Mouse (Mus musculus) heart, embryonic 16.5 days (tissue): ENCODE measurements around the gene Acp7. TPM values are rescaled to one million over a fixed set of nuclear protein-coding genes. Genes with fewer than 3 reads are reported as not detected.
"Not testable (repeated sequence)": the region's sequence is repeated elsewhere in the genome, so short reads cannot be mapped to it uniquely, and the experiment has no call there.

Experiments used
- ATAC-seq: fragments of 200-750 bp; cut with Nextera tagmentation; replicated peaks from 2 replicates; pipeline ENCODE4 v1.8.0; 2017; ENCODE audit warnings: moderate number of reproducible peaks; ENCODE audit not compliant: insufficient read depth, low FRiP score; ENCODE audit errors: extremely low read depth
- H3K27ac ChIP-seq: fragments of 300-500 bp; sonication (generic); 2 replicates; pipeline ENCODE4 v1.5.1; 2014; ENCODE audit warnings: mild to moderate bottlenecking, low read length, control low read depth, moderate library complexity
- H3K27me3 ChIP-seq: fragments of 300-500 bp; sonication (generic); 2 replicates; pipeline ENCODE4 v1.6.1; 2014; ENCODE audit warnings: low read length, mixed read lengths; ENCODE audit not compliant: control insufficient read depth, insufficient read depth
- H3K36me3 ChIP-seq: fragments of 300-500 bp; sonication (generic); 2 replicates; pipeline ENCODE4 v1.6.1; 2014; ENCODE audit not compliant: control insufficient read depth, insufficient read depth
- H3K4me1 ChIP-seq: fragments of 300-500 bp; sonication (generic); 2 replicates; pipeline ENCODE4 v1.6.1; 2014; ENCODE audit warnings: low read length, mixed read lengths; ENCODE audit not compliant: control insufficient read depth, insufficient read depth
- H3K4me2 ChIP-seq: fragments of 300-500 bp; sonication (generic); 2 replicates; pipeline ENCODE4 v1.6.1; 2014; ENCODE audit warnings: low read depth, mild to moderate bottlenecking, control low read depth, low read length
- H3K4me3 ChIP-seq: fragments of 300-500 bp; sonication (generic); 2 replicates; pipeline ENCODE4 v1.5.1; 2014; ENCODE audit warnings: mild to moderate bottlenecking, control low read depth, low read length
- H3K9ac ChIP-seq: fragments of 300-500 bp; sonication (generic); 2 replicates; pipeline ENCODE4 v1.6.1; 2014; ENCODE audit warnings: low read length, control low read depth
- H3K9me3 ChIP-seq: fragments of 300-500 bp; sonication (generic); replicated peaks from 2 replicates; pipeline ENCODE4 v1.6.1; 2016; ENCODE audit warnings: low read length; ENCODE audit not compliant: control insufficient read depth
- WGBS: fragments of 180-500 bp; shearing (Covaris S2); extraction: QIAGEN DNeasy Blood & Tissue Kit; methylation state at CpG from one replicate; pipeline ENCODE4 v1.1.7; 2014; 5-methylcytosine and 5-hydroxymethylcytosine counted together
- polyA plus RNA-seq: library from polyadenylated mRNA; unstranded; fragments of >200 nt; fragmentation: Nextera tagmentation; extraction: Ambion mirVana; gene quantifications from 2 replicates; pipeline ENCODE4 v1.2.1, GENCODE M21; 2015

Gene Acp7
- not detected in 2 replicates for polyA plus RNA-seq

DNA sequence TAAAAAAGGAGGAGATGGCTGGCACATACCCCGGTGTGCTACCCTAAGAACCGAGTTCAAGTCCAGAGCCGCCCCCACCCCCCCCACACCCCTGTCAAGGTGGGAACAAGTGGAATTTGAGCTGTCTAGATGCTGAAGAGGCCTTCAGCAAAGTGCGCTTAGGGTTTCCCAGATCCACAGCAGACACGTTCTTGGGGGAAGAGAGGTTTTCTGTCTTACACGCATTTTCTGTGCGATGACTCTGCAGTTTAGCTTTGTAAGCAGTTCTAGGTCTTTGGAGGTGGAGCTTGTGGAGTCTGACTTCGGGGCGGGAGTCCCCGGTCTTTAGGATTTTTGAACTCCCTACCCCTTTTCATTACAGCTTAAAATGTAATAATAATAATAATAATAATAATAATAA, at the start of gene Acp7:
Acp7 (minus strand) TSS at position 260 of the 400 bp plus-strand sequence.
- ATAC-seq: no peak
- H3K27me3 ChIP-seq: peaks cover 42% of the 10 kb centered on the region
- H3K36me3 ChIP-seq: no peaks in the 10 kb centered on the region
- peaks cover 3% of the 10 kb centered on the region; the same call in 1 of the 2 replicates for H3K9me3 ChIP-seq
- H3K4me1 ChIP-seq: no peaks in the 10 kb centered on the region
- H3K27ac ChIP-seq: no peak within 1 kb of the TSS
- no peak within 1 kb of the TSS for H3K9ac ChIP-seq
- WGBS: 26% methylated on average over 10 of the region's 10 CpGs
- no peak within 1 kb of the TSS for H3K4me3 ChIP-seq
- H3K4me2 ChIP-seq: no peak within 1 kb of the TSS

DNA sequence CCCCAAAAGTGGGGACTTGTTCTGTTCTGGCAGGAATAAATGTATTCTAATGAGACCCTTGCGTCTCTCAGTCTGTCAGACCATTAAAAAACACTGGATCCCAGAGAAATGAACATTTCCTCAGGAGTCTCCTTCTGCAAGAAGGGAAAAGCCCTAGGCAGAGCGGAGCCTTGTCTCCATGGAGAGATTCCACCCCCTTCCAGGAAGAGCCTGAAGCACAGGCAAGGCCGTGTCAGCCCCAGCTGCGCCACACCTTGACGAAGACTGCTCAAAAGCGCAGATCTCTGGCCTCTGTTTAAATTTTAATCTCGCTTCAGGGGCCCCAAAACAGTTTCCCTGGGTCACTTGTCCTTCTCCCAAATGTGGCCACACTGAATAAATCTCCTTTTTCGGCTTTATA, 46.5 kb upstream of the Acp7 start:
- no peaks in the 10 kb centered on the region for H3K9me3 ChIP-seq
- H3K9ac ChIP-seq: no peak overlapping the region
- H3K4me1 ChIP-seq: 0 out of 2 replicates have a peak, but pooled peaks cover 2% of the 10 kb centered on the region
- H3K27me3 ChIP-seq: no peaks in the 10 kb centered on the region
- no peak for ATAC-seq
- WGBS: 89% methylated on average over 8 of the region's 8 CpGs
- no peaks in the 10 kb centered on the region for H3K36me3 ChIP-seq
- H3K4me2 ChIP-seq: no peak overlapping the region
- H3K27ac ChIP-seq: no peak overlapping the region
- H3K4me3 ChIP-seq: no peak overlapping the region

DNA sequence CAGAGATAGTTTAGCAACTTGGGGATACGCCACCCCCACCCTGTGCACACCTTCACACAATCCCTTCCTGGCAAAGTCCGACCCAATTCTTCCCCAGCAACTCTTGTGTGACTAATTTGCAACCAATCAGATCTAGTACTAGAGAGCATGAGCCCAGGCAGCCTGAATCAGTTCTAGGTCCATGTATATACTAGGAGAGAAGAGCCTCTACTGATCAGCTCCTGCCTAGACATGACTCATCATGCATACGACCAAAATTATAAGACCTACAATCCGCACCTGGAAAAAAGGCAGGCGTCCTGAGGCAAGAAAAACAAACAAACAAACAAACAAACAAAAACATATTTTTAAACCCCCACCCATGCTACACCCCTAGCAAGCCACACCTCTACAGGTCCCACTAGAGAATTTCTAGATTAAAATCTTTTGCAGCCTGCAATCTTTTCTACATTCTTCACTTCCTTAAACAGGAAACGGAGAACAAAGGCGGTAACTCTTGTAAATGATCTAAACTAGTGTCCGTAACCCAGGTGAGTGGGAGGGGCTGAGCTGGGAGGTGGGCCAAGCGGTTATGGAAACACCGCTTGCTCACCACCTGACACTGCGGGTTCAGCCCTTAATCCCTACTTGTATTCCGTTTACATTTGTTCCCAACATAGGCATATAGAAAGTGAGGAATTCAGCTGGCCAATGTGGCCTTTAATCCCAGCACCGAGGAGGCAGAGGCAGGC, 45.8 kb upstream of the Acp7 start:
- H3K27ac ChIP-seq: no peak overlapping the region
- H3K9me3 ChIP-seq: no peaks in the 10 kb centered on the region
- H3K36me3 ChIP-seq: no peaks in the 10 kb centered on the region
- ATAC-seq: no peak
- H3K9ac ChIP-seq: no peak overlapping the region
- WGBS: 76% methylated on average over 13 of the region's 13 CpGs
- no peaks in the 10 kb centered on the region for H3K27me3 ChIP-seq
- no peak overlapping the region for H3K4me3 ChIP-seq
- 0 out of 2 replicates have a peak, but pooled peaks cover 2% of the 10 kb centered on the region for H3K4me1 ChIP-seq
- H3K4me2 ChIP-seq: no peak overlapping the region

DNA sequence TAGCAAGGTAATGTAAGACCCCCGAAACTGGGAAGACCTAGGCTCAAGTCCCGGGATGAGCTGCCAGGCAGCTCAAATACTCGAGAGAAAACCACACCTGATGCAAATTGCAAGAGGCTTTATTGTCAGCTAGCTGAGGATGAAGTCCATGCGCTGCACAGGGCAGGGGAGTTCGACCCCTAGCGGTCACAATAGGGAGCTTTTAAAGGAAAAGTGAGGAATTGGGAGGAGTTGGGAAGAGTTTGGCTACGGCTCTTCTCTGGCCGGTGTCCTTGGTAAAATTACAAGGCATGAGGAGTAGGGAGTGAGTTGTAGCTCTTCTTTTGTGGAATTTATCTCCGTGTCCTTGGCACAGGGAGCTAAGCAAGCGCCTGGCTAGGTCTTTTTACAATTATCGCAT, 44.6 kb upstream of the Acp7 start:
- no peaks in the 10 kb centered on the region for H3K9me3 ChIP-seq
- no peak overlapping the region for H3K27ac ChIP-seq
- no peak for ATAC-seq
- WGBS: 43% methylated on average over 11 of the region's 11 CpGs
- no peak overlapping the region for H3K4me3 ChIP-seq
- 0 out of 2 replicates have a peak, but pooled peaks cover 2% of the 10 kb centered on the region for H3K4me1 ChIP-seq
- no peak overlapping the region for H3K4me2 ChIP-seq
- H3K27me3 ChIP-seq: no peaks in the 10 kb centered on the region
- H3K36me3 ChIP-seq: no peaks in the 10 kb centered on the region
- H3K9ac ChIP-seq: no peak overlapping the region

DNA sequence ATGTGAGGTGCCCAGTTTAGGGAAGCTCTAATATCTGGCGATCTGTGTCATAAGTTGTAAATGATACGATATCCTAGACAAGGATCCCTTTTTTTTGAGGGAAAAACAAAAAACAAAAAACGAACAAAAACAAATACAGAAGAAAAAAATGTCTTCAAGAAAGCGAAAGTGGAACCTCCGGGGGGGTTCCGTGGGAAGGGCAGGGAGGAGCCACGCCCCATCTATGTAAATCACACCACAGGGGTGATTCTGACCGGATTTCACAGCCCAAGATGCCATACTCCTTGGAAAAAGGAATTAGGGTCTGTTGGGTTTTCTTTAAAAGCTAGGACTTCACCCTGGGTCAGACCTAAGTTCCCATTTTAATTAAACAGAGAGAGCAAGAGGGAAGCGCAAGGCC, 43.9 kb upstream of the Acp7 start:
- Histone ChIP-seq H3K4me1 (0 out of 2 replicates have a peak, but pooled peaks cover 2% of the 10 kb centered on the region), H3K36me3 (no peaks in the 10 kb centered on the region), H3K27me3 (no peaks in the 10 kb centered on the region), H3K9me3 (no peaks in the 10 kb centered on the region), H3K27ac (no peak overlapping the region), H3K9ac (no peak overlapping the region), H3K4me3 (no peak overlapping the region), H3K4me2 (no peak overlapping the region)
- no peak for ATAC-seq
- WGBS: 69% methylated on average over 9 of the region's 9 CpGs

DNA sequence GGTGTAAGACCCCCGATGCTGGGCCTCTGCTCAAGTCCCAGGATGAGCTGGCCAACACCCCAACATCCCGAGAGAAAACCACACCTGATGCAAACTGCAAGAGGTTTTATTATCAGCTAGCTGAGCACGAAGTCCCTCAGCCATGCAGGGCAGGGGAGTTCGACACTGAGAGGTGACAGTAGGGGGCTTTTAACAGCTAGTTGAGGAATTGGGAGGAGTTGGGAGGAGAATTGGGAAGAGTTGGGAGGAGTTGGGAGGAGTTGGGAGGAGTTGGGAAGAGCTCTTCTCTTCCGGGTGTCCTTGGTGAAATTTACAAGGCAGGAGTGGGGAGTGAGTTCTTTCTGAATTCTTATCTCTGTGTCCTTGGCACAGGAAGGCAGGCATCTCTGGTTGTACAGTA, 41.7 kb upstream of the Acp7 start:
- H3K9me3 ChIP-seq, H3K4me3 ChIP-seq, ATAC-seq, H3K9ac ChIP-seq, H3K27me3 ChIP-seq, H3K27ac ChIP-seq, H3K4me1 ChIP-seq, H3K4me2 ChIP-seq, H3K36me3 ChIP-seq: not testable (repeated sequence)
- 55% methylated on average over 5 of the region's 5 CpGs for WGBS

DNA sequence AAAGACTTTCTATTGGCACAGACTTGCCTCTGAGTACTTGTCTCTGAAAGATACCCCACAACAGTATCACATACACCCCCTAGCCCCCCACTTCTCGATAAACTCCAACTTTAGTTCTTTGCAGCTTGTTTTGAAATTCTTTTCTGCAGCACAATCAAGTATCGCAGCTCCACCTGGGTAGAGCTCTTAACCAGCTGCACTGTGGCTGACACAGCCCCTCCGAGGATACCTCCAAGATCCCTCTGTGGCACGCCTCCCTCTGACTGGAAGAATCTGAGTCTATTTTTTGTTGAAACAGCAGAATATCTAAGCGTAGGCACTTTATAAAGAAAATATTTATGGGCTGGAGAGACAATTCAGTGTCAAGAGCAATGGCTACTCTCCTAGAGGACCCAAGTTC, 41.1 kb upstream of the Acp7 start:
- ATAC-seq: no peak
- H3K9me3 ChIP-seq: no peaks in the 10 kb centered on the region
- no peaks in the 10 kb centered on the region for H3K27me3 ChIP-seq
- H3K27ac ChIP-seq: no peak overlapping the region
- no peak overlapping the region for H3K4me3 ChIP-seq
- H3K36me3 ChIP-seq: no peaks in the 10 kb centered on the region
- WGBS: 85% methylated on average over 5 of the region's 5 CpGs
- no peak overlapping the region for H3K4me2 ChIP-seq
- H3K4me1 ChIP-seq: no peaks in the 10 kb centered on the region
- H3K9ac ChIP-seq: no peak overlapping the region

DNA sequence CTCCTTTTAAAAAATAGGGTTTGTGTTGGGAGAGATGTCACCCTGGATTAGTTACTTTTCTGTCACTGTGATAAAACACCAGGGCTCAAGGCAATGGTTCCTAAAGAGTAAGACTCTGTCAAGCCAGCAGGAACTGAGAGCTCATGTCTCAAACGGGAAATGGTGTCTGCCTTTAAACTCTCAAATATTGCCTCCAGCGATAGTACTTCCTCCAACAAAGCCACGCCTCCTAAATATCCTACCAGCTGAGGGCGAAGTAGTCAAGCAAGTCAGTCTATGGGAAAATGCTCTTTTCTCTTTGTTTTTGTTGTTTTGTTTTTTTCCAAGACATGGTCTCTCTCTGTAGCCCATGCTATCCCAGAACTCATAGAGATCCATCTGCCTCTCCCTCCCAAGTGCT, 40.0 kb upstream of the Acp7 start:
- H3K4me1 ChIP-seq: no peaks in the 10 kb centered on the region
- no peaks in the 10 kb centered on the region for H3K36me3 ChIP-seq
- H3K9me3 ChIP-seq: no peaks in the 10 kb centered on the region
- no peaks in the 10 kb centered on the region for H3K27me3 ChIP-seq
- H3K4me2 ChIP-seq: no peak overlapping the region
- no peak overlapping the region for H3K27ac ChIP-seq
- no peak overlapping the region for H3K9ac ChIP-seq
- WGBS: 50% methylated on average over 4 of the region's 4 CpGs
- H3K4me3 ChIP-seq: no peak overlapping the region
- no peak for ATAC-seq

DNA sequence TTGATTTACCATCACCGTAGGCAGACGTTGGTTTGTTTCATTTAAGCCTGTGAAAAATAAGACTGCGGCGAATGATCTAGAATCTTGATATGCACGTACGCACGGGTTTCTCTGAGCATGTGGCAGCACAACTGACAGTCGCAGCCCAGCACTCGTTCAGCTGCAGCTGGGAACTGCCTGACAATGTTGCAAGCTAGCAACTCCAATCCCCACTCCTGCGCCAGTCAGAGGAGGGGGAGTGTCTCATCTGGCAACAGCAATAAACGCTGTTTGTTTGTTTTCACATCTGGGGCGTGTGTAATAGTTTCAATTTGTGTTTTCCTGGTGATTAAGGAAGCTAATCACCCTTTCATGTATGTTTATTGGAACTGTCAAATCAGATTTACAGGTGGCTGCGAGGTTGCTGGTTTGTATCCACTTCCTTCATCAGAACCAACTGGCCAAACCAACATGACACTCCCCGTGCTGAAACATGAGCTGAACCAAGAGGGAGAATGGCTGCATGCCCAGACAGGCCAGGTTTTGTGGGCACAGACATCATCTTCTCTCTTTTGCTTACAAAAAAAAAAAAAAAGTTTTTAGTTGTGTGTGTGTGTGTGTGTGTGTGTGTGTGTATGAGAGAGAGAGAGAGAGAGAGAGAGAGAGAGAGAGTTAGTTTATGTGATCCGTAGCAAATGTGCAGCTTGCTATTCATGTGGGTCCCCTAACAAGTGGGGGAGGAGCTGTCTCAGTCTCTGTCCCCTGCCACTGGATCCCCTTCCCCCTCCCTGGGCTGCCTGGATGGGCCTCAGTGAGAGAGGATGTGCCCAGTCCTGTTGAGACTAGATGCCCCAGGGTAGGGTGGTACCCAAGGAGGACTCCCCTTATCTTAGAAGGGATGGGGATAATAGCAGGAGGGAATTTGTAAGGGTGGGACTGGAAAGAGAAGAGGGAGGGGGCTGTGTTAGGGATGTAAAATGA, 34.8 kb upstream of the Acp7 start:
- Histone ChIP-seq H3K27me3 (no peaks in the 10 kb centered on the region), H3K9ac (no peak overlapping the region), H3K4me2 (peak overlapping the region; percentile 45), H3K27ac (no peak overlapping the region), H3K36me3 (no peaks in the 10 kb centered on the region), H3K4me3 (peak overlapping the region; percentile 8; the same call in 1 of the 2 replicates), H3K4me1 (peaks cover 7% of the 10 kb centered on the region; the same call in 1 of the 2 replicates), H3K9me3 (no peaks in the 10 kb centered on the region; the same call in 1 of the 2 replicates)
- WGBS: 26% methylated on average over 15 of the region's 15 CpGs
- no peak for ATAC-seq
